Mouse (Mus musculus) B cell, adult 62 days (primary cell): ENCODE data around the gene Adcy6. TPM values are rescaled to one million over a fixed set of nuclear protein-coding genes. Genes with fewer than 3 reads are reported as not detected.

Experiments used
- total RNA-seq: library from RNA; stranded (reverse); gene quantifications from 4 replicates; pipeline ENCODE4 v1.2.4, GENCODE M21; 2023

The Adcy6 gene
- 0.88 to 3.3 TPM (median 1.6 TPM) in 4 replicates for total RNA-seq

GRCm38 (mm10) chr15:98609331-98610130 is at the start of gene Adcy6:
Adcy6 (minus strand) TSS chr15:98610076.

GRCm38 (mm10) chr15:98630540-98630939 is 20.7 kb upstream of the Adcy6 start, which contains the start of gene Cacnb3:
Cacnb3 (plus strand) TSS chr15:98630840.

GRCm38 (mm10) chr15:98570873-98571538 is 38.9 kb downstream of the Adcy6 start, which contains the start of the genes Ccnt1 and 4930415O20Rik:
Ccnt1 (minus strand) TSS chr15:98570923.
4930415O20Rik (plus strand) TSS chr15:98571004.

Other genes with a start within 250 kb of the Adcy6 start
- gene Olfr283, start 229.1 kb downstream of the Adcy6 start, total RNA-seq: not detected in 4 replicates
- gene Olfr282, start 178.9 kb downstream of the Adcy6 start, total RNA-seq: not detected in 4 replicates
- gene Olfr281, start 157.5 kb downstream of the Adcy6 start, total RNA-seq: not detected in 4 replicates
- not detected in 4 replicates for gene OR5BS1P, start 140.2 kb downstream of the Adcy6 start, total RNA-seq
- not detected in 4 replicates for gene Lalba, start 127.4 kb downstream of the Adcy6 start, total RNA-seq
- gene Olfr279, start 117.7 kb downstream of the Adcy6 start, total RNA-seq: not detected in 4 replicates
- gene Kansl2, start 75.8 kb downstream of the Adcy6 start, total RNA-seq: 66.9 to 79.3 TPM (median 72.8 TPM) in 4 replicates
- 168 to 178 TPM (median 175 TPM) in 4 replicates for gene Ccnt1, start 39.2 kb downstream of the Adcy6 start, total RNA-seq
- gene 4930415O20Rik, start 39.1 kb downstream of the Adcy6 start, total RNA-seq: not detected in 4 replicates
- not detected in 4 replicates for gene Cacnb3, start 20.8 kb upstream of the Adcy6 start, total RNA-seq
- gene Ddx23, start 52.8 kb upstream of the Adcy6 start, total RNA-seq: 129 to 153 TPM (median 138 TPM) in 4 replicates
- 0.37 TPM in 1 of 4 replicates, not detected in the others for gene Rnd1, start 67.4 kb upstream of the Adcy6 start, total RNA-seq
- not detected in 4 replicates for gene Ccdc65, start 98.1 kb upstream of the Adcy6 start, total RNA-seq
- 11.9 to 19.8 TPM (median 16.6 TPM) in 4 replicates for gene Fkbp11, start 118.1 kb upstream of the Adcy6 start, total RNA-seq
- gene Arf3, start 153.1 kb upstream of the Adcy6 start, total RNA-seq: 73.5 to 82.7 TPM (median 76.8 TPM) in 4 replicates
- gene Wnt10b, start 168.1 kb upstream of the Adcy6 start, total RNA-seq: 1.2 to 1.7 TPM (median 1.2 TPM) in 4 replicates
- not detected in 4 replicates for gene Wnt1, start 179.8 kb upstream of the Adcy6 start, total RNA-seq
- gene Ddn, start 199.4 kb upstream of the Adcy6 start, total RNA-seq: 0.30 to 0.75 TPM (median 0.51 TPM) in 4 replicates
- 76.4 to 85.2 TPM (median 81.4 TPM) in 4 replicates for gene Prkag1, start 221.4 kb upstream of the Adcy6 start, total RNA-seq